Mouse (Mus musculus) layer of hippocampus, adult 11-12 months (tissue): ENCODE data around the gene Atp13a1.
A peak's percentile ranks its signal among the peaks of the same experiment; 100 is the strongest.

Experiments
- DNase-seq: peaks from one replicate; pipeline ENCODE4 v3.0.0; 2022; ENCODE audit warnings: low spot score

Gene Atp13a1

DNA sequence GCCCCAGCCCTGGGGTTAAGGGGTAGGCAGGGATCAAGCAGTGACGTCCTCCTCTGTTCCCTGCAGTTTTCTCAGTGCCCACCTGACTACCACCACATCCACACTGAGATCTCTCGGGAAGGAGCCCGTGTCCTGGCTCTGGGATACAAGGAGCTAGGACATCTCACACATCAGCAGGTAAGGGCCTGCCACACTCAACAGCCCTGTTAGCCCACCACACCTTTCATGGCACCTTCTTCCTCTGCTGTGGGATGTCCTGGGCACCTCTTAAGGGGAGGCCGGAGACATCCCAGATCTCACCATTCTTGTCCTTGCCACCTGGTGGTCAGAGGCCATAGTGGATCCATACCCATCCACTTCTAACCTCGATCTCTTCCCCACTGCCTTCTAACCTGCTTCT, 9.0 kb downstream of the Atp13a1 start:
- no peak for DNase-seq

DNA sequence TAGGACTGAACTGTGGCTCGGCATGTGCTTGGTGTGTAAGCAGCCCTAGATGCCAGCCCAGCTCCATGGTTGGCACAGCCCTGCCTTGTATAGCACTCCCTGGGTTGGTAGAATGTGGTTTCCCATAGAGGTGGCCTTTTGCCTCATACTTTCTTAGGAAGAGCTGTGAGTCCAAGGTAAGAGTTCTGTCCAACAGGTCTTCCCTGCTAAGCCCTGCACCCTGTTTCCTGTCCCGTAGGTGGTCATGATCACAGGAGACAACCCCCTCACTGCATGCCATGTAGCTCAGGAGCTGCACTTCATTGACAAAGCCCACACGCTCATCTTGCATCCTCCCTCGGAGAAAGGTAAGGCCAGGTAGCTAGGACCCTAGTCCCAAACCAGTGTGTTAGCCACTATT, 10.8 kb downstream of the Atp13a1 start:
- DNase-seq: no peak

DNA sequence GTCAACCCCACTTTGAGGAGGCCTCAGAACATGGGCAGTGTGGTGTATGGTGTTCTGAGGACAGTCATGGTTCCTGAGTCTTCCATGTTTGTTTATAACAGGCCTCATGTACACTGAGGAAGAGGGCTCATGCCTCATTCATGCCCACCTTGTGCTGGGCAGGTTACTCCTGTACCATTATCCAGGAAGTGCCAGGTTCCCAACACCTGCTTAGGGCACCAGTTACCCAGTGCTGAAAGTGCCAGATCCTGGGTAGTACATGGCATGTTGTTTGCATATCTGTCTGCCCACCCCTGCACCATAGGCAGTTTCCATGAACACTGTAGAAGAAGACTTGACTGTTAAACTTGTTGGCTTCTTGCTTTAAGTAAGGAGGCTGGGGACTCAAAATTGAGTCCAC, 11.3 kb downstream of the Atp13a1 start:
- no peak for DNase-seq

DNA sequence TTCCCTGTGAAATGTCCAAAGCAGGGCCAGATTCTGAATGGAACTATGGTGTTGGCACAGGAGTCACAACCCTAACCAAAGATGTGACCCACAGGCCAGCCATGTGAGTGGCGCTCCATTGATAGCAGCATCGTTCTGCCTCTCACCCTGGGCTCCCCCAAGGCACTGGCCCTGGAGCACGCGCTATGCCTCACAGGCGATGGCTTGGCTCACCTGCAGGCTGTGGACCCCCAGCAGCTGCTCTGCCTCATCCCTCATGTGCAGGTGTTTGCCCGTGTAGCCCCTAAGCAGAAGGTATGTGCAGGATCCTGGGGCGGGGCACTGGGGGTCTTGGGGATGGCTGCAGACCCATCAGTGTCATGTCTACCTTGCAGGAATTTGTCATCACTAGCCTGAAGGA, 12.4 kb downstream of the Atp13a1 start:
- DNase-seq: no peak

DNA sequence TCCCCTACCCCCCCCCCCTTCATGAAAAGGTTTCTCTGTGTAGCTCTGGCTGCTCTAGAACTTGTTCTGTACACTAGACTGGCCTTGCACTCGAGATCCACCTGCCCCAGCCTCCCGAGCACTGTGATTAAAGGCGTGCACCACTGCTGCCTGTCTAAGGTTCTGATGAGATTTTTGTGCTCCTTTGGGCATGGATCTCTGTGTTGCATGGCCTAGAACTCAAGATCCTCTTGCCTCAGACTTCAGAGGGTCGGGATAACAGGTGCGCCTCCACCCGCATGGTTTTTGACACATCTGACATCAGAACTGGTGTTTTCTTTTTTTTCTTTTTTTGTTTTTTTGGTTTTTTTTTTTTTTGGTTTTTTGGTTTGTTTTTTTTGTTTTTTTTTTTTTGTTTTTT, 13.6 kb downstream of the Atp13a1 start:
- DNase-seq: no peak

DNA sequence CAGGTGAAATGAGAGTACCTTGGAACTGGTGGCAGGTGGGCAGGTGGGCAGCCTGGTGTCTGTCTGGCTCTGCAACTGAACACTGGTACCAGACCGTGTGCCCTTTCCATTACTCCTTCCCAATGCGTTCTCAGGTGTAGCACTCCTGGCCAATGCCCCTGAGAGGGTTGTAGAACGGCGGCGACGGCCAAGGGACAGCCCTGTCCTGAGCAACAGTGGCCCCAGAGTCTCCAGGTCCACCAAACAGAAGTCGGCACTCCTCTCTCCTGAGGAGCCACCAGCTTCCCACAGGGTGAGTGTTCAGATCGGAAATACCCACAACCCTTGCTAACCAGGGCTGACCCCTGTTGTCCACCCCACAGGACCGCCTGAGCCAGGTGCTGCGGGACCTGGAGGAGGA, 14.1 kb downstream of the Atp13a1 start:
- no peak for DNase-seq

DNA sequence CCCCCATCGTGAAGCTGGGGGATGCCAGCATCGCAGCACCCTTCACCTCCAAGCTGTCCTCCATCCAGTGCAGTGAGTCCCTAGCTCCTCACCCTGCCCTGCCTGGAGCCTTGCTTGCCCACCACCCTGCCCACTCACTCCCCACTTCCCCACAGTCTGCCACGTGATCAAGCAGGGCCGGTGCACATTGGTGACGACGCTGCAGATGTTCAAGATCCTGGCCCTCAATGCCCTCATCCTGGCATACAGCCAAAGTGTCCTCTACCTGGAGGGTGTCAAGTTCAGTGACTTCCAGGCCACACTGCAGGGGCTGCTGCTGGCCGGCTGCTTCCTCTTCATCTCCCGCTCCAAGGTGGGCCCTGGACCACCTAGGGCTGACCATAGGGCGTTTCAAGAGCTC, 14.5 kb downstream of the Atp13a1 start:
- DNase-seq: no peak

DNA sequence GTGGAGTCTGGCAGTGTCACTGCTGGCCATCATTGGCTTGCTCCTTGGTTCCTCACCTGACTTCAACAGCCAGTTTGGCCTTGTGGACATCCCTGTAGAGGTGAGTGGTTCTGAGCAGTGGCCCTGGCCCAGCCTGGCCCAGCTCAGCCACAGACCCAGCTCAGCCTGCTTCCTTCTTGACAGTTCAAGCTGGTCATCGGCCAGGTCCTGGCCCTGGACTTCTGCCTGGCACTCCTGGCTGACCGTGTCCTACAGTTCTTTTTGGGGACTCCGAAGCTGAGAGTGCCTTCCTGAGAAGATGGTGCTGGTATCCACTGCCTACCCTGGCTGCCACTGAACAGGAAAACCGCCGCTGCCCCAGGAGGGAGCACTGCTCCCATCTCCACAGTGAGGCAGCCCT, 16.3 kb downstream of the Atp13a1 start:
- DNase-seq: no peak

DNA sequence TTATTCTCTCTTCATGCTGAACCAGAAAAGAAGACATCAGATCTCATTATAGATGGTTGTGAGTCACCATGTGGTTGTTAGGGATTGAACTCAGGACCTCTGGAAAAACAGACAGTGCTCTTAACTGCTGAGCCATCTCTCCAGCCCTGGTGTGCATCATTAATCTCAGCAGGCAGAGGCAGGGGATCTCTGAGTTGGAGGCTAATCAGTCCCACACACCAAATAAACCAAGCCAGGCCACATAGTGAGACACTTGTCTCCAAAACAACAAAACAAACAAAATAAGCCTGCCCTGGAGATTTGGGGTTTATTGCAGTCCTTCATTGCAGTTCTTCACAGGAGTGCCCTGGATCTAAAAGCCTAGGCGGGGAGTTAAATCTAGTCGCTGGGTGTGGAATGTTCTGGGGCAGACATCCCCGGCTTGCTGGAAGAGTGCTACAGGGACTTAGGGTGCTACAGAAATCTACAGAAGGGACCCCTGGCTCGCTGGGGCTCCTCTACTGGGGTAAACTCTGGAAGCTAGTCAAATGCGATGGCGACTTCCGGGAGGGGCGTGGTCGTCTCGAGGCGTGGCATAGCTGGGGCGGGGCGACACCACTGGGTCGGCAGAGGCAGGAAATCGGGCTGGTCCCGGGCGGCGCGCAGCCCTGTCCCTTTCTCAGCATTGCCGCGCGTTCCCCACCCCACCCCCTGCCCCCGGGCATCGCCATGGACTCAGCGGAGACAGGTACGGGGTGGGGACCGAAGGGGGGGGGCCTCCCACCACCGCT, 17.3 kb downstream of the Atp13a1 start, which contains the start of gene Gmip:
Gene Gmip, plus strand, starts transcription at position 586 of the 770 bp plus-strand sequence.
- peak; percentile 67 for DNase-seq

DNA sequence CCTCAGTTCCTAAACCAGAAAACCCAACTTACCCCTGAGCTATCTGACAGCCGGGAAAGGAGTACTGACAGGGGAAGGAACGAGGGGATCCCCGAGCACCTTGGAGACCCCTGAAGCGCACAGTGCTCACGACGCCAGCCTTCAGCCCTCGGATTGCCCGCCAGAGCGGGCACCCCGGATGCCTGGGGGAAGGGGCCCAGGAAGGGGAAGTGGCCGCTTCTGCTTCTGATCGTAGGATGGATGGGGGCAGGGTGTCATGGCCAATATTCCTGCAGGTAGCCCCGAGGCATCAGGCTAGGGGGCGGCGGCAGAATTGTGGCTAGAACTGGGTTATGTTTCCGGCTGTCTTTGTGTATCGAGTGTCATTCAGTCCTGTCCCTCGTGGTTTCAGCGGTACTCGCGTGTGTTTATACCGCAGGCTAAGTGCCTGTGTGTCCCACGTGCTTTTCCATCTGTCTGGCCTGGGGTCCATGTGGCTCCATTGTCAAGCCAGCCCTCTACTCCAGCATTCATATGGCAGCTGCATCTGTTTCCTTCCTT, 18.0 kb downstream of the Atp13a1 start:
- DNase-seq: peak; percentile 52

DNA sequence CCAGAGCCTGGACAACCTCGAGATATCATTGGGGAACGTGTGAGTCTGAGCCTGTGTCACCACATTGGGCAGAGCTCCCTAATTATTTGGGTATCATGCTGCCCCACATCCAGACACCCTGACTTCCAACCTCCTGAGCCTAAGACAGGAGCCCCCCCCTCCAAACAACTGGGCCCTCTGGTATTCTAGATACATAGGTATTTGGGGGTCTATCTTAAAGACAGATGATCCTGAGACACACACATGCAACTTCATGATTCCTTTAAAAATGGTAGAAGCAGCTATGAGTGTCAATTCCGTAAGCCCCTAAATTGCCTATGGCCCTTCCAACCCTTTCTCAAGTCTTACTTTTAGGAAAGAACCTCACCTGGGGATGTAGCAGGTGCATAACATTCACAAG, 18.9 kb downstream of the Atp13a1 start:
- DNase-seq: no peak

DNA sequence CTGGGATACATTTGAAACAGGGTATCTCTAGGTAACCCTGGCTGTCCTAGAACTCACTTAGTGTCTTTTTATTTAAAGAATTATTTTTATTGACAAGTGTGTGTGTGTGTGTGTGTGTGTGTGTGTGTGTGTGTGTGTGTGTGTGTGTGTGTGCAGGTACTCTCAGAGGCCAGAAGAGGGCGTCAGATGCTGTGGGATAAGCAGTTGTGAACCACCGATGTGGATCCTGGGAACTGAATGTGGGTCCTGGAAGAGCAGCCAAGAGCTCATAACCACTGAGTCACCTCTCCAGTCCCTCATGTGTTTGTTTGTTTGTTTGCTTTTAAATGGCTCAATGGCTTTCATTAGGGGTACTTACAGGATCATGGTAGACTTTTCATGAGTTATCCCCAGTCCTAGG, 23.9 kb downstream of the Atp13a1 start:
- no peak for DNase-seq

DNA sequence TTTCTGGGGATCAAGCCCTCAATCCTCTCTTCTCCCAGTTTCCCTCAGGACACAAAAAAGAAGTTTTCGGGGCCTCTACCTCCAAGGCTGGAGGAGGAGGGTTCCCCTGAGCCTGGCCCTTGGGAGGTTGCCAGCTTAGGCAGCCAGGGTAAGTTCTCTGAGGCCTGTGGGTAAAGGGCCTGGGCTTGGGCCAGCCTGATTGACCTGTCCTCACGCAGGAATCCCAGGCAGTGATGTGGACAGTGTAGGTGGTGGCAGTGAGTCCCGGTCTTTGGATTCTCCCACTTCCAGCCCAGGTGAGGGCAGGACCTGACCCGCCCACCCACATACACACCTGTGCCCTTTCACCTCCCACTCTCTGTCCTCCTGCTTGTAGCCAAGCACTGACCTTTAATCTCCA, 24.4 kb downstream of the Atp13a1 start:
- DNase-seq: no peak

DNA sequence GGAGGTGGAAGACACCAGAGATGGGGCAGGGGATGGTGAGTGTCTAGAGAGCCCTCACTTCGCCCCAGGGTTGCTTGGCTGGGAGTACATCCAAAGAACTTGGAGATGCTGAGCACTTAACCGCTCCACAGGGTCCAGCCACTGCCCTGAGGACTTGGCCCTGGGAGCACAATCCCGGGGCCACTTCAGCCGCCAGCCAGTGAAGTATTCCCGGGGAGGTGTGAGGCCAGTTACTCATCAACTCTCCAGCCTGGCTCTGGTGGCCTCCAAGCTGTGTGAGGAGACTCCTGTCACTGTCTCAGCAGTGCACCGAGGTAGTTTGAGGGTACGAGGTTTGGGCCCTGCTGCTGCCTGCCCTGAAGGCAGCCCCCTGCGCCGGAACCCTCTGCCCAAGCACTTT, 29.5 kb downstream of the Atp13a1 start:
- DNase-seq: no peak

DNA sequence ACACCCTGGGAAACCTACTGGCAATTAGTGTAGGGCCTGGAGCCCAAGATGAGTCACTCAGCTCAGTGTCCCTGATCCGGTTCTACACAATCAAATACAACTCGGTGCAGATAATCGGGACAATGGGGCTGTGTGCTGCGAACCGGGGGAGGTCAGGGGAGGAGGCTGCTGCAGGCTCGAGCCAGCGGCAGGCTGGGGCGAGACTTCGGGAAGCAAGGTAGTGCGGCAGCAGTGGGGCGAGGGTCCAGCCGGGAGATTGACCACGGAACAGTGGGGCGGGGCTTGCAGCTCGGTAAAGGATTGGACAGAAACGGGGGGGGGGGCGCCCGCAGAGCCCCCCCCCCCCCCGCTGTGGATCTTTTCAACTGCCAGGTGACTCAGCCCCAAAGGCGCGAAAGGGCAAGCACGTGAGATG, 31.0 kb downstream of the Atp13a1 start:
- no peak for DNase-seq

DNA sequence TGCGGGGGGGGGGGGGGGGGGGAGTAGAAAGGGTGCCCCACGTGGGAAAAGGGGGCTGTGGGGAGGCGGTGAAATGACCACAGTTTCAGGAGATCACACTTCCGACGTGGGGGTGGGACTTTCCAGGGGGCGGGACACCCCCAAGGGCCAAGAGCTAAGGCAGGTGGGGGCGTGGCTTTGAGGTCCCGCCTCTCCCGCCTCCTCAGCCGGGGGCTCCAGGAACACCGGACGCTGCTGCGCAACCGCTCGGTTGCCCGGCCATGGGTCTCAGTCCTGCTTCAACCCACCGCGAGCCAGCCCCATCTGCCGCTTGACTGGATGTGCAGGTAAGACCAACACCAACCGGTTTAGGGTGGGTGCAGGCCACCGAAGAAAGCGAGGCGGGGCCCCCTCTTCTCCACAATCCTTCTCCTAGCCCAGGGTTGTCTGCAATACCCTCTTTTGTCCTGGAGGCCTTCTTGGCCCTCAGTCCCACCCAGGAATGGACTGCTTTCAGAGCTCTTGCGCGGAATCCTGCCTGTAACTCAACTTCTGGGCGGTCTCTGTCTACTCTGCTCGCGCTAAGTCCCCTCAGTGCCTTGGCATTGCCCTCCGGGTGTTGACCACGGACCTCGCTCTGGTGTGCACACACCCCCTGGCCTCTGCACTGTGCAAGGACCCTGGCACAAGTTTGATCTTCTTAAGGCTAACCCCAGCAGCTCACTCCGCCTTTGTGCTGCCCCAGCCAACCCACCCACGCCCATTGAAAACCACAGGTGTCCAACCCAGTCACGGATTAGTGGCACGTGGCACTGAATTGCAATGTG, 31.6 kb downstream of the Atp13a1 start, which contains the start of gene Lpar2:
Gene Lpar2, plus strand, starts transcription at position 44 of the 806 bp plus-strand sequence.
- DNase-seq: no peak

DNA sequence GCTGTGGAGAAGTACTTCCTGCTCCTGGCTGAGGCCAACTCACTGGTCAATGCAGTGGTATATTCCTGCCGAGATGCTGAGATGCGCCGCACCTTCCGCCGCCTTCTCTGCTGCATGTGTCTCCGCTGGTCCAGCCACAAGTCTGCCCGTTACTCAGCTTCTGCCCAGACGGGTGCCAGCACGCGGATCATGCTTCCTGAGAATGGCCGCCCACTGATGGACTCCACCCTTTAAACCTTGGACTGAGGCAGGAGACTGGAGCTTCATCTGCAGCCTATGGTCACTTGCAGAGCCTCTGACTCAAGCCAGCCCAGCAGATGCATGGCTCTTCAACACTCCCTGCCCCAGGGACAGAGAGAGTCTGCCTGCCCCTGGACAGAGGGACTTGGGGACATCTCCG, 35.4 kb downstream of the Atp13a1 start:
- no peak for DNase-seq

DNA sequence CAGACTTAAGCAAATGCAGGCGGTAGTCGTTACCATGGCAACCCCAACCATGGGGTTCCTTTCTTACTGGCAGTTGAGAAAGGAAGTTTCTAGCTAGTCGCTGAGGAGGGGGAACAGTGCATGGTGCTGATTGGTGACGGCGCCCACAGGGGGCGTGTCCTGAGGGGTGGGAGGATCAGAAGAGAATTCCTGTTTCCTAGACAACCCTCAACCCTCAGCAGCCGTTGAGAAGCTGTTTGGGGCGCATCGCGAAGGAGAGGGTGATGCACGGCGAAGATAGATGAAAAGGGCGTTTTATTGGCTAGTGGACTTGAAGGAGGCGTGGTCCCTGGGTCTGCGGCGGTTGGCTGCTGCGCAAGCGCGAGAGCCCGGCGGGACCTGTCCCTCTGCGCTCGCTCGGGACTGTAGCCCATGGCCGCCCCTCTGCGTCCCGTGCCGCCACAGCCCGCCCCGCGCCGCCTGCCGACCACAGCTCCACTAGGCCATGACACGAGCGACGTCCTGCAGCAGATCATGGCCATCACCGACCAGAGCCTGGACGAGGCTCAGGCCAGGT, 41.4 kb downstream of the Atp13a1 start, which contains the start of gene Pbx4:
Gene Pbx4, plus strand, starts transcription at position 194 of the 556 bp plus-strand sequence.
- peak; percentile 95 for DNase-seq

DNA sequence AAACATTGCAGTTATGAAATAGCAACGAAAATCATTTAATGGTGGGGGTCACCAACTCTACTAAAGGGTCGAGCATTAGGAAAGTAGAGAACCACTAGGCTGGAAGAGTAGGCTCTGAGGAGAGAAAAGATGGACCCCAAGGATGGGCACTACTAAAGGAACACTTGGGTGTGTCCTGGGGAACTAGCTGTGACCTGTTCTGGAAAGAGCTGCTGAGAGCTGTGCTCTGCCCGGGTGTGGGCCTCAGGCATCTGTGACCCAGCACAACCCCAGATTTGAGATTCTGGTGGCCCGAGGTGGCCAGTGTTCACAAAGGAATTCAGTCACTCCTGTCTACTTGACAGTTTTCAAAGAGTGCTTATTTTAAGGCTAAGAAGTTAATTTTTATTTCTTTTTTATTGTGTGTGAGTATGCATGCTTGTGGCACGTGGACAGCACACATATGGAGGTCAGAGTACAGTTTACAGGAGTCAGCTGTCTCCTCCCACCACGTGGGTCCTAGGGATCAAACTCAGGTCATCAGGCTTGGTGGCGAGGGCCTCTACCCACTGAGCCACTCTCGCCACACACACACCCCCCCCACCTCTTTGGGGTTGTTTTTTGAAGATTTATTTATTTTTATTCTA, 46.2 kb downstream of the Atp13a1 start:
- no peak for DNase-seq

DNA sequence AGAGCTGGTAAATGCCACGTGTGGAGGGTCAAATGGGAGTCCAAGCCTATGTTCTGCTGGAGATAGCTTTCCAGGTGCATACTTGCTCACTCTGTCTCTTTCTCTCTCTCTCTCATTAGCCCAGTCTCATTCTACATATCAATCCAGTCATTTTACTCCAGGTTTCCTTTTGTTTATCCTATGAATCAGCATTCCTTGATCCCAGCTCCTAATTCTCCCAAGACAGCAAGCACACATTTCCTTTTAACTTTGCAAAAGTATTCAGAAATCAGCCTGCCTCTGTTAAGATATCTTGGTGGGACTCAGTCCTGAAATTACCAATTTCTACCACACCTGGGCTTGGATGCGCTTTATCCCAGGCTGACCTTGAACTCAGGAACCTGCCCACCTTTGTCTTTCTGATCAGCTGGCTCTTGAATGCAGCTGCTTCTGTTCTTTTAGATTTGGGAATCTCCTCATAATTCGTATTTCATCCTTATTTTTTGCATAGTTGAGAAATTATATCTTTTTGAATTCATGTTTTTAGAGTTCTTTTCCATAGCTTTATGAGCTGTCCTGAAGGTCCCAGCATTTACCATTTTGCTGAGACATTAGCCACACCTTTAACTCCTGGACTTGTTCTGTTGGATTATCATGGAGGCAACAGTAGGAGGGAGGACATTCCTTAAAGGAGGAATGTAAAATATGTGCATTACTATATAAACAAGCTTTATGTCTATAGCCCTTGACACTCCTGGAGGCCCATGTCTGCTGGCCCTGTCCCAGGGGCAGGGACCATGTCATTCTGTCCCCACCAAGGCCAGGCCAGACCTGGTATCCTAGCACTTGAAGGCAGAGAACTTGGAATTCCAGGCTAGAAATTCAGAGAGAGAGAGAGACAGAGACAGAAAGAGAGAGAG, 56.5 kb downstream of the Atp13a1 start:
- no peak for DNase-seq

DNA sequence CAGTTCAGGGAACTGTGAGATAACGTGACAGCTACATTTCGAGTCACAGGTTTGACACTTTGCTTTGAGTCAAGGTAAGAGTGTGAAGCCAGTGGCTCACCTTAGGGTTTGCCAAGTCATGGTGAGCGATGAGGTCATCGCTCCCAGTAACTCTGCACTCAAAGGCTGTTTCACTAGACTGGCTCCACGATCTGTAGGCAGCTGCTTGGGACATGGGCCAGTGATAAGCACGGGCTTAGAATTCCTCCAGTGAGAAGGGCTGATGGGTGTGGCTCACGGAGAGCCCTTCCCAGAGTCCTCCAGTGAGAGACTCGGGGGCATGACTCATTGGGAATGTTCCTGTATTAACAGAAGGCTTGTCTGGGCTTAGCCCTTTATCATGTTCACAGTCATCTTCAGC, 58.0 kb downstream of the Atp13a1 start:
- no peak for DNase-seq
